Mouse (Mus musculus) urinary bladder, postnatal 10 days (tissue): ENCODE measurements around the gene Pcx.

Experiments
- DNase-seq: peaks from one replicate; pipeline ENCODE4 v3.0.0; 2022; ENCODE audit warnings: low spot score

The Pcx gene

GRCm38 (mm10) chr19:4496535-4497262 is 13.6 kb upstream of the Pcx start:
- DNase-seq, result no peak

- no peak for DNase-seq
These were observed 12.9 kb upstream of the Pcx start for GRCm38 (mm10) chr19:4497263-4497973.

GRCm38 (mm10) chr19:4498062-4498933 is 12.0 kb upstream of the Pcx start, which contains the start of gene 2010003K11Rik:
TSS of gene 2010003K11Rik (minus strand) at chr19:4498583.
- DNase-seq, result no peak

GRCm38 (mm10) chr19:4502701-4503100 is 7.6 kb upstream of the Pcx start:
- no peak for DNase-seq

GRCm38 (mm10) chr19:4504830-4505229 is 5.4 kb upstream of the Pcx start:
- no peak for DNase-seq

GRCm38 (mm10) chr19:4507746-4508145 is 2.5 kb upstream of the Pcx start:
- no peak for DNase-seq

GRCm38 (mm10) chr19:4511116-4511841 is 1.0 kb downstream of the Pcx start:
- DNase-seq, result no peak

GRCm38 (mm10) chr19:4513236-4513858 is 3.1 kb downstream of the Pcx start:
- no peak for DNase-seq

- DNase-seq, result no peak
These were observed 5.5 kb downstream of the Pcx start for GRCm38 (mm10) chr19:4515746-4516145.

- DNase-seq, result no peak
These were observed 6.0 kb downstream of the Pcx start for GRCm38 (mm10) chr19:4516288-4516687.

GRCm38 (mm10) chr19:4517483-4517882 is 7.2 kb downstream of the Pcx start:
- DNase-seq, result no peak

GRCm38 (mm10) chr19:4521426-4522050 is 11.3 kb downstream of the Pcx start:
- no peak for DNase-seq

GRCm38 (mm10) chr19:4534646-4535045 is 24.4 kb downstream of the Pcx start:
- no peak for DNase-seq

- DNase-seq, result no peak
These were observed 25.6 kb downstream of the Pcx start for GRCm38 (mm10) chr19:4535922-4536321.

- no peak for DNase-seq
These were observed 26.3 kb downstream of the Pcx start for GRCm38 (mm10) chr19:4536606-4537005.

- no peak for DNase-seq
These were observed 30.0 kb downstream of the Pcx start for GRCm38 (mm10) chr19:4540263-4540662.

- DNase-seq, result no peak
These were observed 30.7 kb downstream of the Pcx start for GRCm38 (mm10) chr19:4540992-4541391.

GRCm38 (mm10) chr19:4542081-4542480 is 31.8 kb downstream of the Pcx start:
- no peak for DNase-seq

GRCm38 (mm10) chr19:4545091-4545490 is 34.8 kb downstream of the Pcx start:
- no peak for DNase-seq

- no peak for DNase-seq
These were observed 35.6 kb downstream of the Pcx start for GRCm38 (mm10) chr19:4545841-4546240.

GRCm38 (mm10) chr19:4547801-4548200 is 37.5 kb downstream of the Pcx start:
- no peak for DNase-seq
